Mouse (Mus musculus) lung, postnatal 0 days (tissue): ENCODE measurements at regions not wholly inside any gene's neighbourhood (a gene's known extent, or its start where the extent isn't known, plus 50 kb on each side); places are given as distances from the start of the nearest gene placed in this dataset.

ENCODE experiments used
- CTCF ChIP-seq: IDR thresholded peaks from 2 replicates; pipeline ENCODE4 v1.5.1; 2016; ENCODE audit warnings: antibody characterized with exemption, mild to moderate bottlenecking
- EP300 ChIP-seq: IDR thresholded peaks from 2 replicates; pipeline ENCODE4 v1.6.1; 2016; ENCODE audit warnings: antibody characterized with exemption, mild to moderate bottlenecking, control low read depth

DNA sequence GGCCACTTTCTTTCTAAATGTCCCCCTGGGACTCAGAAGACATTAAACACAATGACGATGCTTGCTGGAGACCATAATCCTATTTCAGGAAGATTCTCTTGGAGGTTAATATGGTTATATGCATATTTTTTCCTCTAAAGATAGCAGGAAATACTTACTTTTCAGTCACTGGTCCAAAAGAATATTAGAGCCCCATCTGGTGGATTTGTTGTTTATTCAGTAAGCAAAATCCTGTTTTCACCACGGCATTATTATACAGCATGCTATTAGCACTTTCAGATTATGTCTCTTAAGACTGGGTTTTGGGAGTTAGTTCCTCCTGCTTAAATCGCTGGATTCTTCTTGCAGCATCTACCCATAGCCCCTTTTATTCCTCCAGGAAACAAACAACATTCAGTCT lies 146.6 kb upstream of the Ipo5 start:
- TF ChIP-seq CTCF (peak; percentile 55), EP300 (no peak)
